Mouse (Mus musculus): ENCODE data around the gene Atp13a2. TPM values are rescaled to one million over a fixed set of nuclear protein-coding genes. Genes with fewer than 3 reads are reported as not detected.

Gene Atp13a2
- total RNA-seq, 1 experiment = 31.1 TPM

GRCm38 (mm10) chr4:141052442-141052841 is 65.8 kb downstream of the Atp13a2 start:
- no peak for DNase-seq (ENCODE audit: low read depth, low spot score)
- Histone ChIP-seq H3K27ac (ENCODE audit: insufficient read depth, low read depth, low read length, poor library complexity, severe bottlenecking) (no peak overlapping the region), H3K36me3 (ENCODE audit: control insufficient read depth, insufficient read depth, low read length, poor library complexity, severe bottlenecking) (peaks cover 15% of the 10 kb centered on the region; the same call in 1 of the 2 replicates), H3K9ac (ENCODE audit: insufficient read depth, low read depth, low read length, poor library complexity, severe bottlenecking) (no peak overlapping the region), H3K4me1 (ENCODE audit: control insufficient read depth in 2 of 2, insufficient read depth in 2 of 2, low read length in 2 of 2, poor library complexity in 1 of 2) (peaks cover 0 to 15% of the 10 kb centered on the region in 2 experiments; a peak in 2 of 4 replicates), H3K4me3 (ENCODE audit: insufficient read depth in 1 of 2, low read depth in 1 of 2, low read length in 2 of 2, poor library complexity in 1 of 2, severe bottlenecking in 1 of 2) (no peak overlapping the region), H3K9me3 (ENCODE audit: control insufficient read depth, insufficient read depth, low read depth, low read length) (no peaks in the 10 kb centered on the region)
- no peak for TF ChIP-seq CHD2 (IDR thresholded peaks at IDR 0.05; ENCODE audit: low read depth, low read length)
- TF ChIP-seq ZC3H11A (IDR thresholded peaks at IDR 0.05; ENCODE audit: borderline replicate concordance, low read depth, low read length) = no peak
- no peak for TF ChIP-seq MAFK (IDR thresholded peaks at IDR 0.05; ENCODE audit: insufficient read depth, low read depth, low read length)
- no peak for TF ChIP-seq HCFC1 (IDR thresholded peaks at IDR 0.05; ENCODE audit: borderline replicate concordance, insufficient read depth, low read length)
- TF ChIP-seq ZNF384 (IDR thresholded peaks at IDR 0.05; ENCODE audit: low read depth, low read length) = no peak
- in situ Hi-C loops (cut with MboI; ENCODE audit: low sequenced_read_pairs in 2 of 2, unreplicated experiment in 2 of 2) = no loop called here

DNA sequence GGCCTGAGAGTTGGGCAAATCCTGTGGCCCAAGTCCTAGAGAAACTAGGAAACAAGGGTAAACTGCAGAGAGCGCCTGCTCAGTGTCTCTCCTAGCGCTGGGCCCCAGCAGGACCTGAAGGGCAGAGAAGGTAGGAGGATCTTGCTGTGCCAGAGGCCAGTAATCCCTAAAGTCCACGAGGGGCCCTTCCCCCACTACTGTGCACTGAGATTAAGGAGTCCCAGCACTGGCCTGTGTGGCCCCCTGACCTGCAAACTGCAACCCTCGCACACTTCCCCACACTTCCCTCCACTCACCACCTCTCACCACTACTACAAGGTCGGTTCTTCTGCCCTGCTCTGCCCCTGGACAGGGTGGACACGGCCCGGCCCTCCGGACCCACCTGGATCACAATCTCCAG is 66.5 kb downstream of the Atp13a2 start:
- H3K4me1 ChIP-seq (ENCODE audit: control insufficient read depth in 2 of 2, insufficient read depth in 2 of 2, low read length in 2 of 2, poor library complexity in 1 of 2) = peaks cover 0 to 15% of the 10 kb centered on the region in 2 experiments; a peak in 2 of 4 replicates
- peak overlapping the region; percentile 62; the same call in 1 of the 2 replicates for H3K9ac ChIP-seq (ENCODE audit: insufficient read depth, low read depth, low read length, poor library complexity, severe bottlenecking)
- DNase-seq (ENCODE audit: low read depth, low spot score) = no peak
- in situ Hi-C loops (cut with MboI; ENCODE audit: low sequenced_read_pairs in 2 of 2, unreplicated experiment in 2 of 2) = no loop called here
- H3K36me3 ChIP-seq (ENCODE audit: control insufficient read depth, insufficient read depth, low read length, poor library complexity, severe bottlenecking) = peaks cover 15% of the 10 kb centered on the region; the same call in 1 of the 2 replicates
- no peak overlapping the region for H3K27ac ChIP-seq (ENCODE audit: insufficient read depth, low read depth, low read length, poor library complexity, severe bottlenecking)
- no peak for TF ChIP-seq CHD2 (IDR thresholded peaks at IDR 0.05; ENCODE audit: low read depth, low read length)
- TF ChIP-seq ZNF384 (IDR thresholded peaks at IDR 0.05; ENCODE audit: low read depth, low read length) = no peak
- TF ChIP-seq ZC3H11A (IDR thresholded peaks at IDR 0.05; ENCODE audit: borderline replicate concordance, low read depth, low read length) = no peak
- no peak for TF ChIP-seq MAFK (IDR thresholded peaks at IDR 0.05; ENCODE audit: insufficient read depth, low read depth, low read length)
- no peak for TF ChIP-seq HCFC1 (IDR thresholded peaks at IDR 0.05; ENCODE audit: borderline replicate concordance, insufficient read depth, low read length)
- H3K4me3 ChIP-seq (ENCODE audit: insufficient read depth in 1 of 2, low read depth in 1 of 2, low read length in 2 of 2, poor library complexity in 1 of 2, severe bottlenecking in 1 of 2) = peak overlapping the region; percentile 36 to 43; a peak in 3 of 4 replicates
- H3K9me3 ChIP-seq (ENCODE audit: control insufficient read depth, insufficient read depth, low read depth, low read length) = no peaks in the 10 kb centered on the region

GRCm38 (mm10) chr4:141053568-141054161 is 67.0 kb downstream of the Atp13a2 start:
- Histone ChIP-seq H3K9me3 (ENCODE audit: control insufficient read depth, insufficient read depth, low read depth, low read length) (no peaks in the 10 kb centered on the region), H3K36me3 (ENCODE audit: control insufficient read depth, insufficient read depth, low read length, poor library complexity, severe bottlenecking) (peaks cover 13% of the 10 kb centered on the region; the same call in 1 of the 2 replicates), H3K4me1 (ENCODE audit: control insufficient read depth in 2 of 2, insufficient read depth in 2 of 2, low read length in 2 of 2, poor library complexity in 1 of 2) (peaks cover 0 to 15% of the 10 kb centered on the region in 2 experiments; a peak in 2 of 4 replicates), H3K27ac (ENCODE audit: insufficient read depth, low read depth, low read length, poor library complexity, severe bottlenecking) (peak overlapping the region; percentile 22; the same call in 1 of the 2 replicates), H3K9ac (ENCODE audit: insufficient read depth, low read depth, low read length, poor library complexity, severe bottlenecking) (peak overlapping the region; percentile 62), H3K4me3 (ENCODE audit: insufficient read depth in 1 of 2, low read depth in 1 of 2, low read length in 2 of 2, poor library complexity in 1 of 2, severe bottlenecking in 1 of 2) (peak overlapping the region; percentile 36 to 43; a peak in 3 of 4 replicates)
- in situ Hi-C loops (cut with MboI; ENCODE audit: low sequenced_read_pairs in 2 of 2, unreplicated experiment in 2 of 2) = no loop called here
- DNase-seq (ENCODE audit: low read depth, low spot score) = no peak
- TF ChIP-seq MAFK (IDR thresholded peaks at IDR 0.05; ENCODE audit: insufficient read depth, low read depth, low read length) (no peak), CHD2 (IDR thresholded peaks at IDR 0.05; ENCODE audit: low read depth, low read length) (no peak), ZNF384 (IDR thresholded peaks at IDR 0.05; ENCODE audit: low read depth, low read length) (no peak), ZC3H11A (IDR thresholded peaks at IDR 0.05; ENCODE audit: borderline replicate concordance, low read depth, low read length) (no peak), HCFC1 (IDR thresholded peaks at IDR 0.05; ENCODE audit: borderline replicate concordance, insufficient read depth, low read length) (no peak)

Other genes with a start within 250 kb of the Atp13a2 start
- 0.09 and 0.21 TPM in 2 replicates for gene Padi6, start 244.2 kb upstream of the Atp13a2 start, total RNA-seq (2012; rRNA removed)
- 1.7 and 2.1 TPM in 2 replicates for gene Padi4, start 212.6 kb upstream of the Atp13a2 start, total RNA-seq (2012; rRNA removed)
- 1.2 and 1.6 TPM in 2 replicates for gene Padi3, start 176.2 kb upstream of the Atp13a2 start, total RNA-seq (2012; rRNA removed)
- gene Padi1, start 141.1 kb upstream of the Atp13a2 start, total RNA-seq (2012; rRNA removed) = 0.09 and 0.16 TPM in 2 replicates
- 0.94 and 1.7 TPM in 2 replicates for gene Padi2, start 80.5 kb upstream of the Atp13a2 start, total RNA-seq (2012; rRNA removed)
- 133 and 135 TPM in 2 replicates for gene Sdhb, start 25.7 kb upstream of the Atp13a2 start, total RNA-seq (2012; rRNA removed)
- gene Mfap2, start 23.5 kb downstream of the Atp13a2 start, total RNA-seq (2012; rRNA removed) = 1.4 and 1.5 TPM in 2 replicates
- gene Crocc, start 73.7 kb downstream of the Atp13a2 start, total RNA-seq (2012; rRNA removed) = 15.2 and 33.2 TPM in 2 replicates
- 28.3 and 36.3 TPM in 2 replicates for gene Necap2, start 91.5 kb downstream of the Atp13a2 start, total RNA-seq (2012; rRNA removed)
- gene Spata21, start 101.5 kb downstream of the Atp13a2 start, total RNA-seq (2012; rRNA removed) = 0.21 and 0.27 TPM in 2 replicates
- 46.2 and 64.6 TPM in 2 replicates for gene Szrd1, start 152.9 kb downstream of the Atp13a2 start, total RNA-seq (2012; rRNA removed)
- 14.0 and 14.5 TPM in 2 replicates for gene Fbxo42, start 161.0 kb downstream of the Atp13a2 start, total RNA-seq (2012; rRNA removed)
- 2.9 and 4.7 TPM in 2 replicates for gene Rsg1, start 227.1 kb downstream of the Atp13a2 start, total RNA-seq (2012; rRNA removed)